Mouse (Mus musculus) ES-E14 (cell line): ENCODE measurements around the gene Vwce. TPM values are rescaled to one million over a fixed set of nuclear protein-coding genes. Genes with fewer than 3 reads are reported as not detected.

Experiments used
- DNase-seq: peaks from one replicate; pipeline ENCODE4 v3.0.0-alpha.2; 2013; ENCODE audit warnings: low read depth, low spot score
- H3K27ac ChIP-seq: 2 replicates; pipeline ENCODE4 v1.5.1; 2012; ENCODE audit warnings: low read depth, mild to moderate bottlenecking, low read length, moderate library complexity, mixed read lengths; ENCODE audit not compliant: poor library complexity, insufficient read depth, severe bottlenecking
- H3K36me3 ChIP-seq: 2 replicates; pipeline ENCODE4 v1.6.1; 2012; ENCODE audit warnings: mild to moderate bottlenecking, low read length, moderate library complexity, mixed read lengths; ENCODE audit not compliant: control insufficient read depth, poor library complexity, insufficient read depth, severe bottlenecking
- H3K4me1 ChIP-seq, 2 experiments: fragments of 150-350 bp in 1 of 2; sonication (generic) in 1 of 2; 2 replicates each; pipeline ENCODE4 v1.6.1; 2012; ENCODE audit warnings: low read length in 2 of 2, mild to moderate bottlenecking in 1 of 2, mixed read lengths in 1 of 2; ENCODE audit not compliant: control insufficient read depth in 2 of 2, insufficient read depth in 2 of 2, poor library complexity in 1 of 2
- H3K4me3 ChIP-seq, 2 experiments: fragments of 150-350 bp in 1 of 2; sonication (generic) in 1 of 2; 2 replicates each; pipeline ENCODE4 v1.5.1; 2012; ENCODE audit warnings: low read length in 2 of 2, low read depth in 1 of 2, mild to moderate bottlenecking in 1 of 2, mixed read lengths in 1 of 2; ENCODE audit not compliant: insufficient read depth in 1 of 2, poor library complexity in 1 of 2, severe bottlenecking in 1 of 2
- H3K9ac ChIP-seq: 2 replicates; pipeline ENCODE4 v1.6.1; 2012; ENCODE audit warnings: low read depth, mild to moderate bottlenecking, low read length, mixed read lengths; ENCODE audit not compliant: poor library complexity, insufficient read depth, severe bottlenecking
- H3K9me3 ChIP-seq: fragments of 150-350 bp; sonication (generic); 2 replicates; pipeline ENCODE4 v1.6.1; 2012; ENCODE audit warnings: low read depth, mild to moderate bottlenecking, low read length; ENCODE audit not compliant: control insufficient read depth, insufficient read depth
- CHD2 ChIP-seq: IDR thresholded peaks from 2 replicates; pipeline ENCODE4 v1.6.1; 2014; ENCODE audit warnings: mild to moderate bottlenecking, low read depth, low read length, inconsistent platforms
- HCFC1 ChIP-seq: IDR thresholded peaks from 2 replicates; pipeline ENCODE4 v1.6.1; 2012; ENCODE audit warnings: low read length, inconsistent platforms, borderline replicate concordance; ENCODE audit not compliant: insufficient read depth
- MAFK ChIP-seq: IDR thresholded peaks from 2 replicates; pipeline ENCODE4 v1.6.1; 2014; ENCODE audit warnings: mild to moderate bottlenecking, low read depth, low read length, inconsistent platforms; ENCODE audit not compliant: insufficient read depth
- ZC3H11A ChIP-seq: IDR thresholded peaks from 2 replicates; pipeline ENCODE4 v1.6.1; 2012; ENCODE audit warnings: low read depth, mild to moderate bottlenecking, inconsistent platforms, low read length, borderline replicate concordance
- ZNF384 ChIP-seq: IDR thresholded peaks from 2 replicates; pipeline ENCODE4 v1.6.1; 2012; ENCODE audit warnings: low read depth, low read length, inconsistent platforms
- in situ Hi-C, 2 experiments: fragments of 600-800 bp; cut with MboI; formaldehyde crosslinking; loops; one replicate each; pipeline ENCODE4 v1.15.1; 2025; ENCODE audit warnings: low sequenced_read_pairs in 2 of 2, inconsistent platforms in 1 of 2; ENCODE audit not compliant: unreplicated experiment in 2 of 2
- total RNA-seq: library from RNA; depleted of rRNA; stranded (reverse); fragments of 300-350 nt; gene quantifications from 2 replicates; pipeline ENCODE4 v1.2.3, GENCODE M21; 2012

The Vwce gene
- total RNA-seq, 1 experiment = 0.49 TPM

DNA sequence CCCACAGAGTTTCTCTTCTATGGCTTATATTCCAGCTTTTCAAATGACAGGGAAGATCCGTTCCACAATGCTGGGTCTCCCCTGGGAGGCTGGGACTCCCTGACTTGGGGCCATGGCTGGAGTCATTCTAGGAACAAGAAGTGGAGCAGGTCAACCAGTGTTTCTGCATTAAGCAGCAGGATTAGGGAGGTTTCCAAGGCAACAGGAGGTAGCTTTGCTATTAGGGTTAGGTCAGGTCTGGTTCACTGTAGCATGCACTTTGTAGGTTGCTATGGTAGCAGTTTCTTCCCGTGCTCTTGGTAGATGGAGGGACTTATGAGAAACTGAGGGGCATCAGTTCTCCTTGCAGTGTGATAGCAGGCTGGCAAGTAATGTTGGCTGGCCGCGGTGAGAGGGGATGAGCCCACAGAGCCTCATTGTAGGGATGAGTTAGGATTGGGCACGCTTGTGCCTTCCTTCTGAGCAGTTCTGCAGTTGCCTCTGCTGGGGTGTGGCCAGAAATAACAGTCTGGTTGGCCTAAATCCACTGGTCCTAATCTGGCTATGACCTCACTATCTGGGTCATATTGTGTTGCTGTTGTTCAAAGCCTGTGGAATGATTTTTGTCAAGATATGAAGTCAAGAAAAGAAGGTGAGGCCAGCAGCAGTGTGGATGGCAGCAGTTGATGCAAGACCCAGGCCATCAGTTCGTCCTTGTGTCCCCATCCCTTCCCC lies 67.2 kb downstream of the Vwce start:
- TF ChIP-seq ZNF384 (no peak), CHD2 (no peak)
- Histone ChIP-seq H3K9me3 (no peaks in the 10 kb centered on the region), H3K4me1 (peaks cover 0 to 11% of the 10 kb centered on the region in 2 experiments; a peak in 2 of 4 replicates), H3K9ac (no peak overlapping the region), H3K36me3 (no peaks in the 10 kb centered on the region), H3K27ac (no peak overlapping the region), H3K4me3 (no peak overlapping the region)
- DNase-seq = no peak
- in situ Hi-C loops = loop anchor here in 1 of 2 experiments (25.0 kb wide), 1 partner anchor 261 kb away; the partner anchor contains the start of gene Ms4a10

DNA sequence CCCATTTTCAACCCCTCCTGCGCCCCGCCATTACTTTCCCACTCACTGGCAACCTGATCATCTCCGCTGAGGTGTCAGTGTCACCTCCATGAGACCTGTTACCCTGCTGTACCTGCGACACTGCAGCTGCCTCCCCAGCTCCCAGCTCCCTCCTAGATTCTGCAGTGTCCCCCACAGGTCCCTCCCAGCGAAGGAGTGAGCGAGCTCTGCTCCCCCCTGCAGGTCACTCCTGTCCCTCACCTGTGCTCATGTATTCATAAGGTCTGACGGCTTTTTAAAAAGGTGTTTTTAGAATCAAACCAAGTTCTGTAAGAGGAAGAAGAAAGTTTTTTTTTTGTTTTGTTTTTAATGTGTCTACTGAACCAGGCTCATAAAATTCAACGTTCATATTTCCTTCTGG lies 68.1 kb downstream of the Vwce start:
- in situ Hi-C loops = loop anchor here in 1 of 2 experiments (25.0 kb wide), 1 partner anchor 260 kb away; the partner anchor contains the start of gene Ms4a10
- Histone ChIP-seq H3K9me3 (no peaks in the 10 kb centered on the region), H3K4me1 (peaks cover 0 to 11% of the 10 kb centered on the region in 2 experiments; a peak in 2 of 4 replicates), H3K27ac (no peak overlapping the region), H3K9ac (no peak overlapping the region), H3K36me3 (no peaks in the 10 kb centered on the region), H3K4me3 (no peak overlapping the region)
- DNase-seq = no peak
- TF ChIP-seq MAFK (no peak), HCFC1 (no peak), CHD2 (no peak), ZNF384 (no peak), ZC3H11A (no peak)

DNA sequence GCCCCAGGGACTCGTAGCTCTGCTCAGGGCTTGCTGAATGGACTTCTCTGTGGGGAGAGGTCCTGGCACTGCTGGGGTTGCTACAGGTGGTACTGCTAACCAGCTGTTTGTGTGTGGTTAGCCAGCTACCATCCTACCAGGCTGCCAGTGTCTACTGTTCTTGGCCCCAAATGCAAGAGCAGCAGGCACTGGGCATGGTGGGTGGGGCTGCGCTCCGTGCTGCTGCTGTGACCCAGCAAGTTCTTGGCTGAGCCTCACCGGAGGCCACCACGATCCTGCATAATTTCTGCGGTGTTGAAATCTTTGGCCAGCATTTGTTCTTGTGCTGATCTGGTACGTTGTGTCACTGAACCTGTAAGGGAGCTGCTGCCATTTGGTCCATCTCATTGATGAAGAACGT lies 69.5 kb downstream of the Vwce start:
- TF ChIP-seq MAFK (no peak), ZNF384 (no peak), CHD2 (no peak), HCFC1 (no peak), ZC3H11A (no peak)
- H3K4me1 ChIP-seq = peaks cover 0 to 3% of the 10 kb centered on the region in 2 experiments; a peak in 1 of 4 replicates
- in situ Hi-C loops = loop anchor here in 1 of 2 experiments (25.0 kb wide), 1 partner anchor 259 kb away; the partner anchor contains the start of gene Ms4a10
- no peak overlapping the region for H3K27ac ChIP-seq
- H3K9ac ChIP-seq = no peak overlapping the region
- H3K4me3 ChIP-seq = no peak overlapping the region
- no peaks in the 10 kb centered on the region for H3K9me3 ChIP-seq
- no peak for DNase-seq
- no peaks in the 10 kb centered on the region for H3K36me3 ChIP-seq

DNA sequence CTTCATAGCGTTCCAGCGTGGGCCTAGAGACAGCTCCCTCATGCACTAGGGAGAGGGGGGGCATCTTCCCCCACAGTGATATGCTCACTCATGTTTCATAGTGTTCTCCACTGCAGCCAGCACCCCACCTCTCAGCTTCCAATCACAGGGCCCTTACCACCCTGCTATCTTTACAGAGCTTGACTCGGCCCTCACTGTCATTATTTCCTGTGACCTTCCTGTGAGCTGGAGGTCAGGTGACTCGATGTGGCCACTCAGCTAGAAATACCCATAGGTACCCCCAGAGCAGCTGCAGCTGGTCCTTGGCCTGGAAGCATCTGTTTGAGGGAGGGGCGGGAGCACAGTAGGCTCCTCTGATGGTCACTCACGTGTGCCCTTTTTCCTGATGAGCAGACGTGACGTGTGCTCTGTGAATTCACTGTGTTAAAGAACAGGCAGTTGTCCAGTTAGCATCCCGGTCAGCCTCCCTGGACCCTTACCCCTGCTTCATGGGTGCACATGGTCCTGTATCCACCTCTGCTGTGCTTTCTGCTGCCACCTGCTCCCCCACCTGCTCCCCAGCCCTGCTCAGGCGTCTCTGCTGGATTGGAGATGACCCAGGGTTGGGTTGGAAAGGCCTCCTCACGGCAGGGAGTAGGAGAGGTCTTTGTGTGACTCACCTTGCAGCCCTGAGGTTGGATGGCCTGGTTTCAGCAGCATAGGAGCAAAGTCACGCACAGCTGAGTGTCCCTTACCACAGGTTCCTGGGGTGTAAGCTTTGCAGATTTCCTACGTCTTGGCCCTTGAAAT lies 73.3 kb downstream of the Vwce start:
- in situ Hi-C loops = loop anchor here in 1 of 2 experiments (25.0 kb wide), 1 partner anchor 255 kb away; the partner anchor contains the start of gene Ms4a10
- Histone ChIP-seq H3K4me1 (peaks cover 0 to 4% of the 10 kb centered on the region in 2 experiments; a peak in 1 of 4 replicates), H3K36me3 (peaks cover 12% of the 10 kb centered on the region; the same call in 1 of the 2 replicates), H3K9ac (no peak overlapping the region), H3K27ac (no peak overlapping the region), H3K4me3 (no peak overlapping the region), H3K9me3 (no peaks in the 10 kb centered on the region)
- no peak for DNase-seq
- TF ChIP-seq CHD2 = no peak
- TF ChIP-seq ZNF384 = no peak
- no peak for TF ChIP-seq ZC3H11A
- TF ChIP-seq MAFK = no peak
- TF ChIP-seq HCFC1 = no peak
